Mouse (Mus musculus) stomach, embryonic 15.5 days (tissue): ENCODE measurements around the gene Ldlrad3. TPM values are rescaled to one million over a fixed set of nuclear protein-coding genes. Genes with fewer than 3 reads are reported as not detected.
A peak's percentile ranks its signal among the peaks of the same experiment; 100 is the strongest.

Experiments used
- ATAC-seq: fragments of 200-750 bp; cut with Nextera tagmentation; 2 replicates; pipeline ENCODE4 v1.8.0; 2017; ENCODE audit warnings: low read depth, moderate number of reproducible peaks, moderate TSS enrichment; ENCODE audit not compliant: insufficient read depth, low FRiP score
- H3K27ac ChIP-seq: fragments of 300-500 bp; sonication (generic); 2 replicates; pipeline ENCODE4 v1.5.1; 2015; ENCODE audit warnings: mild to moderate bottlenecking, inconsistent platforms
- H3K27me3 ChIP-seq: fragments of 300-500 bp; sonication (generic); replicated peaks from 2 replicates; pipeline ENCODE4 v1.6.1; 2015; ENCODE audit warnings: inconsistent platforms
- H3K36me3 ChIP-seq: fragments of 300-500 bp; sonication (generic); 2 replicates; pipeline ENCODE4 v1.6.1; 2015; ENCODE audit warnings: inconsistent platforms
- H3K4me1 ChIP-seq: fragments of 300-500 bp; sonication (generic); 2 replicates; pipeline ENCODE4 v1.6.1; 2015; ENCODE audit warnings: inconsistent platforms
- H3K4me2 ChIP-seq: fragments of 300-500 bp; sonication (generic); 2 replicates; pipeline ENCODE4 v1.6.1; 2015; ENCODE audit warnings: mild to moderate bottlenecking, inconsistent platforms
- H3K4me3 ChIP-seq: fragments of 300-500 bp; sonication (generic); replicated peaks from 2 replicates; pipeline ENCODE4 v1.5.1; 2015; ENCODE audit warnings: inconsistent platforms
- H3K9ac ChIP-seq: fragments of 300-500 bp; sonication (generic); 2 replicates; pipeline ENCODE4 v1.6.1; 2015; ENCODE audit warnings: inconsistent platforms
- H3K9me3 ChIP-seq: fragments of 300-500 bp; sonication (generic); 2 replicates; pipeline ENCODE4 v1.6.1; 2016; ENCODE audit warnings: inconsistent platforms
- WGBS: fragments of 180-500 bp; shearing (Covaris S2); methylation state at CpG from one replicate; pipeline ENCODE4 v1.1.7; 2015; 5-methylcytosine and 5-hydroxymethylcytosine counted together
- polyA plus RNA-seq: library from polyadenylated mRNA; unstranded; fragments of >200 nt; fragmentation: Nextera tagmentation; extraction: Ambion mirVana; gene quantifications from 2 replicates; pipeline ENCODE4 v1.2.1, GENCODE M21; 2015

Gene Ldlrad3
- polyA plus RNA-seq, 1 experiment from 2014 or later: 39.1 TPM

DNA sequence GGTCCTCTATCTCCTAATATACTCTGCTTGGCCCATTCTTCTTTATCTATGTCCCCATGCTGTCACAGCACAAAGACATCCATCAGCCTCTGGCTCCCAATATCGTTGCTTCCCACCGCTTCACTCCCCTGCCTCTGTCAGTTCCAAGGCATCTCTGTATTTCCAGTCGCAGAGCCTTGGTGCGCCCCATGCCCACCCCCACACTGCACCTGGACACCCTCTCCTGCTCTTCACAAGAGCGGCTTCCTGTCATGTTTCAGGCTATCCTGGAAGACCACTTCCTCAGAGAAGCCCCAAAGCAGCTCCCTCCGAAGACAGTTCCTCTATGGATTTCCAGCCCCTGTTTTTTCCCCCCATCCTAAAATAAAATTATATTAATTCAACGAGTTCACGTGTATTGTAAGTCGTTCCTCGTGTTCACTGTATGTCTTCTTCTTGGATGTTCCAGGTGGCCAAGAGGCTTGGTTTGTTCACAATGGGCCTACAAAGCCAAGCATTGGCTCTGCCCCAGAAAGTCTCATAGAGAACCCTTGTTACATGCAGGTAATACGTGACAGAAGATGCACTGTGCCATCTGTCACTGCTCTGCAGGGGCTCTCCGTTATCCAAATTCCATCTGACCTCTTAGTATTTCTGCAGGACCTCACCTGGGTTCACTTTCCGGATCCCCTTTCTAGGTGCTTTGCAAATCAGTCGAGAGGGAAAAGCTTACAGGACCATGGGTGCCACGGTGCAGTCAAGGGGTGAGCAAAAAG, 276.7 kb downstream of the Ldlrad3 start:
- no peak overlapping the region for H3K9ac ChIP-seq
- no peak overlapping the region for H3K4me2 ChIP-seq
- peaks cover 6% of the 10 kb centered on the region; the same call in 1 of the 2 replicates for H3K4me1 ChIP-seq
- 89% methylated on average over 15 of the region's 15 CpGs for WGBS
- H3K27ac ChIP-seq: no peak overlapping the region
- no peak for ATAC-seq
- H3K4me3 ChIP-seq: no peak overlapping the region
- H3K9me3 ChIP-seq: no peaks in the 10 kb centered on the region; the same call in 1 of the 2 replicates
- no peaks in the 10 kb centered on the region for H3K27me3 ChIP-seq
- no peaks in the 10 kb centered on the region for H3K36me3 ChIP-seq

GRCm38 (mm10) chr2:101908773-101909172, 277.4 kb downstream of the Ldlrad3 start:
- no peak overlapping the region for H3K4me2 ChIP-seq
- peaks cover 6% of the 10 kb centered on the region; the same call in 1 of the 2 replicates for H3K4me1 ChIP-seq
- H3K27me3 ChIP-seq: no peaks in the 10 kb centered on the region
- no peaks in the 10 kb centered on the region for H3K36me3 ChIP-seq
- ATAC-seq: no peak
- no peak overlapping the region for H3K4me3 ChIP-seq
- H3K27ac ChIP-seq: no peak overlapping the region
- H3K9me3 ChIP-seq: no peaks in the 10 kb centered on the region; the same call in 1 of the 2 replicates
- WGBS: 77% methylated on average over 13 of the region's 13 CpGs
- no peak overlapping the region for H3K9ac ChIP-seq

DNA sequence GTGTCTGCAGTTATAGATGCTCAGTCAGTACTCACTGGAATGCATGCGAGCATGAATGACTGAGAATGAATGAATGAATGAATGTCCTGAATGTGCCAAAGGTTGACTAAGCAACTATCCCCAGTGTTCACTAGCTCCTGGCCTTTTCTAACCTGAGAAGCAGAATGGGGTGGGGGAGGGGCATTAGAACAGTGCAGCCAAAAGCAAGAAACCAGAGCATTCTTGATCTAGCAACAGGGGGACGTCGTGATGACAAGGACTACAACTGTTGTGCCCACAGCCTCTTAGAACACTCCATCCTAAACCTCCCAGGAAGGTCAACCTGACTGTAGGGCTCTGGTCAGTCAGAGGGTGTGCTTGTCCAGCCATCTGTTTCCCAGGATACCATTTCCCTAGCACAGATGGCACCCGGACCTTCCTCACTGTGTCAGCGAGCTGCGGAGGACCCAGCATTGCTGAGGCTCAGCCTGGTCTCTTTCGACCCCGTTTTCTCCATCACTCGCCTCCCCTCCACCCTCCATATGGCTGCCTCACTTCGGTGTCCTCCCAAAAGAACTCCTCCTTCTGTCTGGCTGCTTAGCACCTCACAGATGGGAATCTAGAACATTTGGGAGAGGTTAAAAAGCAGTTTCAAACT, 278.7 kb downstream of the Ldlrad3 start:
- Histone ChIP-seq H3K4me1 (peaks cover 6% of the 10 kb centered on the region; the same call in 1 of the 2 replicates), H3K36me3 (no peaks in the 10 kb centered on the region), H3K4me3 (no peak overlapping the region), H3K4me2 (no peak overlapping the region), H3K27ac (no peak overlapping the region), H3K9me3 (no peaks in the 10 kb centered on the region; the same call in 1 of the 2 replicates), H3K9ac (no peak overlapping the region), H3K27me3 (no peaks in the 10 kb centered on the region)
- no peak for ATAC-seq
- 76% methylated on average over 10 of the region's 10 CpGs for WGBS

DNA sequence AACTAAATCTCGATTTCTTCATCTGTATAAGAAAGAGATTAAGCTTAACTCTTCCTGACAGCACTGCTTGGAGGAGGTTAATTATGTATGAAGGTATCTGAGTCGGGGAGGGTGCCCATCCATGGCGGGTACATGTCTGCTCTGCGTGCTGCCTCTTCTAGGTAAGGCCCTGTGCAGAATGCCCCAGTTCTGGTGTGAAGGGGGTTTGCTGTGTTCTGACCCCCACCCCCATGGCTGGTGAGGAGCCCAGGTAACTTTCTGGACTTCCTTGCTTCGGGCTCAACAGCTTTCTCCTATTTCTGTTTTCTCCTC, 279.9 kb downstream of the Ldlrad3 start:
- Histone ChIP-seq H3K9me3 (no peaks in the 10 kb centered on the region; the same call in 1 of the 2 replicates), H3K4me3 (no peak overlapping the region), H3K36me3 (no peaks in the 10 kb centered on the region), H3K27ac (no peak overlapping the region), H3K4me1 (peaks cover 6% of the 10 kb centered on the region; the same call in 1 of the 2 replicates), H3K9ac (peak overlapping the region; percentile 10; the same call in 1 of the 2 replicates), H3K27me3 (no peaks in the 10 kb centered on the region), H3K4me2 (peak overlapping the region; percentile 52; the same call in 1 of the 2 replicates)
- 62% methylated on average over 5 of the region's 5 CpGs for WGBS
- ATAC-seq: no peak

DNA sequence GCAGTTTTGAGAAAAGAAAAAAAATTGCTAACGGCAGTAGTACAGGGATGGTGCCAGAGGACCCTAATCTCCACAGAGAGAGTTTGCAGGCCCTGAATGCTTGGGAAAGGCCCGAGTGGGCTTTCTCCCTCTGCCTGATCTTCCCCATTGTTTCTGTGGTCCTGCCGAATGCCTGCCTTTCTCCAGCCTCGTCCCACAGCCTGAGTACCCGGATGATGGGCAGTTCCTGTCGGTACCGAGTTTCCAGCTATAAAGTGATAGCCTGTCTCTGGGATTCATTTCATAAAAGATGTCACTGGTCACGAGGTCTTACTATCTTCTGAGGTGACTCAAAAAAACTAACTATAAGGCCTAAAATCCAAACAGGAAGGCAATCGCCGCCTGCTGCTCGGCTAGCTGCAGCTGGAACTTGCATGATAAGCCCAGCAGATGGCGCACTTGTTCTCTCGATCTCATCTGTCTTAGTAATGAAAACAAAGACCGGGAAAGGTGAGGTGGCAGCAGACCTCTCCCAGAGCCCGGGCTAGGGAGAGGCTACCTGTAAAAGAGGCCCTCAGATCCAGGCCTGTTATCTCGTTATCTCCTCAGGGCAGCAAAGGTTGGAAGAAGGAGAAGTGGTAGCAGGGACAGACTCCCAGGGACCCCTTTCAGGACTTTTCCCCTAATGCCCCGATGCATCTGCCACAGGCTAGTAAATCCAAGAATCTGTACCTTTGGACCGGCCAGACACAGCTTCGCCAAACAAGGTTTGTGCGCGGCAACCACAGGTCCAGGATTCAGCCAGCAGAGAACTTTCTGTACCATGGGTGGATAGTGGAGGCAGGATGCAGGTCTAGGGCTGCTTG, 280.4 kb downstream of the Ldlrad3 start:
- Histone ChIP-seq H3K27me3 (no peaks in the 10 kb centered on the region), H3K4me3 (0 out of 2 replicates have a peak overlapping the region, but pooled peaks have one; percentile 18), H3K27ac (no peak overlapping the region), H3K4me2 (peak overlapping the region; percentile 52), H3K9ac (peak overlapping the region; percentile 10; the same call in 1 of the 2 replicates), H3K36me3 (no peaks in the 10 kb centered on the region), H3K9me3 (no peaks in the 10 kb centered on the region; the same call in 1 of the 2 replicates), H3K4me1 (peaks cover 6% of the 10 kb centered on the region; the same call in 1 of the 2 replicates)
- WGBS: 24% methylated on average over 21 of the region's 21 CpGs
- ATAC-seq: peak; percentile 45

GRCm38 (mm10) chr2:101902196-101902595, 284.0 kb downstream of the Ldlrad3 start:
- H3K4me2 ChIP-seq: no peak overlapping the region
- ATAC-seq: no peak
- no peaks in the 10 kb centered on the region for H3K36me3 ChIP-seq
- 81% methylated on average over 4 of the region's 4 CpGs for WGBS
- no peak overlapping the region for H3K4me3 ChIP-seq
- no peaks in the 10 kb centered on the region for H3K9me3 ChIP-seq
- H3K27ac ChIP-seq: no peak overlapping the region
- no peak overlapping the region for H3K9ac ChIP-seq
- peaks cover 6% of the 10 kb centered on the region; the same call in 1 of the 2 replicates for H3K4me1 ChIP-seq
- no peaks in the 10 kb centered on the region for H3K27me3 ChIP-seq

Other genes starting within 250 kb of the Ldlrad3 start
- gene Trim44, start 221.4 kb upstream of the Ldlrad3 start, polyA plus RNA-seq: 32.0 and 35.5 TPM in 2 replicates